Mouse (Mus musculus): Measurements from ENCODE around the gene Lcn11. TPM values are rescaled to one million over a fixed set of nuclear protein-coding genes. Genes with fewer than 3 reads are reported as not detected.

The Lcn11 gene
- total and polyA plus RNA-seq, 3 experiments, result not detected

DNA sequence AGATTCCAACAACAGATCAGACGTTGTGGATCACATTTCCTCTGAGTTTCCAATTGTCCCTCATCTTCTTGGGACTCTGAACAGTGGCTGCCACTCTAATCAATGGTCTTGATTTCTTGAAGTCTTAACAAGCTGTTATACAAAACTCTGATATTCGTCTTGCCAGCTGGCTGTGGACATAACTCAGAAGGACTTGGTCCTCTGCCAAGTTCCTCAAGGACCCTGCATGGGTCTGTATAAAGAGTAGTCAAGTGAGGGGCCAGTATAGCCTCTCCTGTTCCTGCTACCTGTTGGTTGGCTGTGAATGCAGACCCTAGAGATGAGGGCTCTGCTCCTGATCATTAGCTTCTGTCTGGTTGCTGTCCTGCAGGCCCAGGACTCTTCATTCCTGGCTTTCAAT lies 11.5 kb upstream of the Lcn11 start, which contains the start of gene Lcn3:
Gene Lcn3 (plus strand): TSS at position 301 of the 400 bp plus-strand sequence.
- Histone ChIP-seq H3K27me3 (ENCODE audit: control insufficient read depth, insufficient read depth, low read length) (no peaks in the 10 kb centered on the region), H3K36me3 (ENCODE audit: control insufficient read depth, insufficient read depth, low read length) (no peaks in the 10 kb centered on the region), H3K27ac (no peak within 1 kb of the TSS), H3K4me3 (no peak within 1 kb of the TSS), H3K79me2 (replicated peaks; ENCODE audit: control insufficient read depth, insufficient read depth, low read length) (no peaks in the 10 kb centered on the region), H3K4me1 (ENCODE audit: control insufficient read depth, insufficient read depth, low read length) (no peaks in the 10 kb centered on the region), H3K9ac (ENCODE audit: low read depth, low read length) (no peak within 1 kb of the TSS)
- WGBS, result 24% methylated on average over 2 of the region's 2 CpGs
- no peak for DNase-seq
- intact Hi-C loops (cut with DNase I), result no loop called here
- TF ChIP-seq POLR2A (IDR thresholded peaks at IDR 0.05; ENCODE audit: insufficient read depth, low read depth, low read length), result no peak
- no peak for TF ChIP-seq EP300 (IDR thresholded peaks at IDR 0.05; ENCODE audit: insufficient read depth, low read depth, low read length)
- no peak for TF ChIP-seq CTCF (IDR thresholded peaks at IDR 0.05)

DNA sequence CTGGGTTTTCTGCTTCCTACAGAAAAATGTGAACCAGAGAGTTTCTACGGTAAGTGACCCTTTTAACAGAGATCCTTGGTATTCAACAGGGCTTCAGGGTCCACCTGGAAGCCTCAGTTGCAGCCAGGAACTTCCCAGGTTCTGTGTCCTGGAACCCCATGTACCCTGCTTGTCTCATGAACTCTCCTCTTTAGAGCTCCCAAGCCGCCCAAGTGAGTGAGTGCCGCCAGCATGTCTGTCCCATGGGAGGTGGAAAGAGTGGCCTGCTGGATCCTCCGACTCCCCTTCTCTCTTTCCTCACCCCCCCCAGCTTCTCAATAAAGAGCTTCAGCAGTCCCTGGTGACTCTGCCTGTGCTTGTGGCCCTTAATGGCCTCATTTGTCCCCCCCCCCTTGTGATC lies 9.1 kb upstream of the Lcn11 start:
- H3K9ac ChIP-seq (ENCODE audit: low read depth, low read length), result no peak overlapping the region
- TF ChIP-seq CTCF (IDR thresholded peaks at IDR 0.05) (no peak), EP300 (IDR thresholded peaks at IDR 0.05; ENCODE audit: insufficient read depth, low read depth, low read length) (no peak), POLR2A (IDR thresholded peaks at IDR 0.05; ENCODE audit: insufficient read depth, low read depth, low read length) (no peak)
- no peaks in the 10 kb centered on the region for H3K36me3 ChIP-seq (ENCODE audit: control insufficient read depth, insufficient read depth, low read length)
- no peak overlapping the region for H3K27ac ChIP-seq
- H3K4me3 ChIP-seq, result no peak overlapping the region
- DNase-seq, result no peak
- intact Hi-C loops (cut with DNase I), result no loop called here
- no peaks in the 10 kb centered on the region for H3K79me2 ChIP-seq (replicated peaks; ENCODE audit: control insufficient read depth, insufficient read depth, low read length)
- no peaks in the 10 kb centered on the region for H3K4me1 ChIP-seq (ENCODE audit: control insufficient read depth, insufficient read depth, low read length)
- 52% methylated on average over 4 of the region's 4 CpGs for WGBS
- H3K27me3 ChIP-seq (ENCODE audit: control insufficient read depth, insufficient read depth, low read length), result no peaks in the 10 kb centered on the region

DNA sequence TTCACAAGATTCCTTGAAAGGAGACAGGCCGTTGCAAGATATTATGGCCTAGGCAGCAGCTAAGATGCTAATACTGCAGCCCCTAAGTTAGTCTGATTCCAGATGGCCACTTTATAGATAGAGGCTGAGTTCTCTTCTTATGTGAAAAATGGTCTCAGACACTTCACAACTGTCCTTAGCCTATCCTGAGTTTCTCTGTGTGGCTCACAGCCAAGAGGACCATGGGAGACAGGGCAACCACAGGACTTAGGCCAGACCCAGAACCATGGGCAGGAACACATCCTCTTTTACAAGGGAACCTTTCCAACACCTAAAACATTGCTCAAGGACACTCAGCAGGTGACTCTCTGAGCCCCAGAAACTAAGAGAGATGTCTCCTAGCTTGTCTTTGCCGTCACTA lies 3.3 kb upstream of the Lcn11 start:
- Histone ChIP-seq H3K9ac (ENCODE audit: low read depth, low read length) (no peak overlapping the region), H3K36me3 (ENCODE audit: control insufficient read depth, insufficient read depth, low read length) (no peaks in the 10 kb centered on the region), H3K79me2 (replicated peaks; ENCODE audit: control insufficient read depth, insufficient read depth, low read length) (no peaks in the 10 kb centered on the region), H3K27me3 (ENCODE audit: control insufficient read depth, insufficient read depth, low read length) (no peaks in the 10 kb centered on the region), H3K27ac (no peak overlapping the region), H3K4me3 (no peak overlapping the region), H3K4me1 (ENCODE audit: control insufficient read depth, insufficient read depth, low read length) (no peaks in the 10 kb centered on the region)
- DNase-seq, result no peak
- no peak for TF ChIP-seq CTCF (IDR thresholded peaks at IDR 0.05)
- TF ChIP-seq EP300 (IDR thresholded peaks at IDR 0.05; ENCODE audit: insufficient read depth, low read depth, low read length), result no peak
- TF ChIP-seq POLR2A (IDR thresholded peaks at IDR 0.05; ENCODE audit: insufficient read depth, low read depth, low read length), result no peak
- 80% methylated on average over 2 of the region's 2 CpGs for WGBS
- intact Hi-C loops (cut with DNase I), result no loop called here

DNA sequence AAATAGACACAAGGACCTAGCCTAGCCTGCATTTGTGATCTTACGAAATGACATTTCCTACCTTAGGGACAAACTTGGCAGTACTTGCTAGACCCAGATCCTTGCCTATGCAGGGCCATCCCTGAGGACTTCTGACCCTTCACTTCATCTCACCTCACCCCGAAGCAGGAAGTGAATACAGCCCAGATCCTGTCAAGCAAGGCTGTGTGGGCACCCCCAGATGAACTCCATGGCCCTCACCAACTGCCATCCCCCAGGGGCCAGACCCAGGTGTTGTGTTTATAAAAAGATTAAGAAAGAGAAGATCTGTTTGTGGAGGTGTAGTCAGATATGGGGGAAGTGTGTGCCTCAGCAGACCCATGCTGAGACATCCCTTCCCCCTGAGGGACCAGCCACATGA lies 2.2 kb upstream of the Lcn11 start:
- 64% methylated on average over 2 of the region's 2 CpGs for WGBS
- H3K36me3 ChIP-seq (ENCODE audit: control insufficient read depth, insufficient read depth, low read length), result no peaks in the 10 kb centered on the region

DNA sequence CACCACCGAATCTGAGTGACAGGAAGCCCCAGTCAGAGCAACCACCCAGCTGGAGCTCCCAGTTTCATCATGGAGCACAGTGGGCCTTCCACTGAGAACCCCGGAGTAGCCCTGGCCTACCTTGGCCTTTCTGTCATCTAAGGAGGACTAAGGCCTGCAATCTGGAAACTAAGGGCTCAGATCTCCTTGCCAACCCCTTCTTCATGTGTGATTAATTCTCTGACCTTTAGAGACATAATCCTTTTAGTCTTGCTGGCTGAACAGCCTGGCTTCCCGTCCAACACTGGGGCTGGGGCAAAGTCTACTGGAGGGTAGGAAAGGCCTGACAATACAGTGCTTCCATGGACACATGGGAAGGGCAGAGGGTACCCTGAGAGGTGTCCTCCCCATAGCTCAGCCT lies 826 bp upstream of the Lcn11 start:
- intact Hi-C loops (cut with DNase I), result no loop called here
- Histone ChIP-seq H3K36me3 (ENCODE audit: control insufficient read depth, insufficient read depth, low read length) (no peaks in the 10 kb centered on the region), H3K79me2 (replicated peaks; ENCODE audit: control insufficient read depth, insufficient read depth, low read length) (no peaks in the 10 kb centered on the region), H3K4me1 (ENCODE audit: control insufficient read depth, insufficient read depth, low read length) (no peaks in the 10 kb centered on the region), H3K4me3 (no peak overlapping the region), H3K27ac (no peak overlapping the region), H3K9ac (ENCODE audit: low read depth, low read length) (no peak overlapping the region), H3K27me3 (ENCODE audit: control insufficient read depth, insufficient read depth, low read length) (no peaks in the 10 kb centered on the region)
- 73% methylated on average over 3 of the region's 3 CpGs for whole genome bisulfite sequencing
- DNase-seq, result no peak
- TF ChIP-seq CTCF (IDR thresholded peaks at IDR 0.05), result no peak
- TF ChIP-seq EP300 (IDR thresholded peaks at IDR 0.05; ENCODE audit: insufficient read depth, low read depth, low read length), result no peak
- no peak for TF ChIP-seq POLR2A (IDR thresholded peaks at IDR 0.05; ENCODE audit: insufficient read depth, low read depth, low read length)

More for the DNA sequence above, 2.2 kb upstream of the Lcn11 start:
- Histone ChIP-seq H3K27ac (no peak overlapping the region), H3K27me3 (ENCODE audit: control insufficient read depth, insufficient read depth, low read length) (no peaks in the 10 kb centered on the region), H3K4me1 (ENCODE audit: control insufficient read depth, insufficient read depth, low read length) (no peaks in the 10 kb centered on the region), H3K79me2 (replicated peaks; ENCODE audit: control insufficient read depth, insufficient read depth, low read length) (no peaks in the 10 kb centered on the region), H3K4me3 (no peak overlapping the region), H3K9ac (ENCODE audit: low read depth, low read length) (no peak overlapping the region)
- DNase-seq, result no peak
- no peak for TF ChIP-seq POLR2A (IDR thresholded peaks at IDR 0.05; ENCODE audit: insufficient read depth, low read depth, low read length)
- no peak for TF ChIP-seq EP300 (IDR thresholded peaks at IDR 0.05; ENCODE audit: insufficient read depth, low read depth, low read length)
- no peak for TF ChIP-seq CTCF (IDR thresholded peaks at IDR 0.05)
- intact Hi-C loops (cut with DNase I), result no loop called here

DNA sequence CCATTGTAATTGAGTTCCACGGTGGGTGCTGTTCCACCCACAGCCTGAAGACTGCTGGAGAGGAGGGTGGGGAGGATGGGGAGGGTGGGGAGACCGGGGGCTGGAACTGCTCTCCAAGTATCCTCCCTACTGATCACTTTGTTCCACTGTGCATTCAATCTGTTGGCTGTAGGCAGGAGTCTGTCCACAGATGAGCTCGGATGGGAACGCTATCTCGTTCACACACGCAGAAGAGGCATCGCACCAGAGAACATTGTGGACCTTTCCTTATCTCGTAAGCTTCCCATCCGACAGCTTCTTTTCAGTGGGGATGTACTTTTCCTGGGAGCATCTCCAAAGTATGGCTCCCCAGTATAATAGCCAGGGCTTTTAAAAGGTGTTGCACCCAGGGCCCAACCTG lies 2.3 kb downstream of the Lcn11 start:
- no peaks in the 10 kb centered on the region for H3K36me3 ChIP-seq (ENCODE audit: control insufficient read depth, insufficient read depth, low read length)
- intact Hi-C loops (cut with DNase I), result no loop called here
- no peak for TF ChIP-seq POLR2A (IDR thresholded peaks at IDR 0.05; ENCODE audit: insufficient read depth, low read depth, low read length)
- TF ChIP-seq EP300 (IDR thresholded peaks at IDR 0.05; ENCODE audit: insufficient read depth, low read depth, low read length), result no peak
- no peak for TF ChIP-seq CTCF (IDR thresholded peaks at IDR 0.05)
- H3K4me3 ChIP-seq, result no peak overlapping the region
- DNase-seq, result no peak
- no peak overlapping the region for H3K9ac ChIP-seq (ENCODE audit: low read depth, low read length)
- no peaks in the 10 kb centered on the region for H3K4me1 ChIP-seq (ENCODE audit: control insufficient read depth, insufficient read depth, low read length)
- no peak overlapping the region for H3K27ac ChIP-seq
- no peaks in the 10 kb centered on the region for H3K79me2 ChIP-seq (replicated peaks; ENCODE audit: control insufficient read depth, insufficient read depth, low read length)
- no peaks in the 10 kb centered on the region for H3K27me3 ChIP-seq (ENCODE audit: control insufficient read depth, insufficient read depth, low read length)
- 69% methylated on average over 9 of the region's 9 CpGs for WGBS

All from heart, adult 2 months (tissue).